Mouse (Mus musculus) G1E (cell line): ENCODE data around the gene Nfkbil1. TPM values are rescaled to one million over a fixed set of nuclear protein-coding genes. Genes with fewer than 3 reads are reported as not detected.

Experiments used
- ATAC-seq: 2 replicates; pipeline ENCODE4 v1.8.0; 2016; ENCODE audit warnings: mild to moderate bottlenecking; ENCODE audit not compliant: insufficient number of reproducible peaks, poor library complexity, low FRiP score, severe bottlenecking; ENCODE audit errors: extremely low read depth
- DNase-seq: peaks from one replicate; pipeline ENCODE4 v3.0.0; 2012; ENCODE audit warnings: low spot score
- H3K27me3 ChIP-seq: 2 replicates; pipeline ENCODE4 v1.6.1; 2012; ENCODE audit warnings: mild to moderate bottlenecking, low read length, inconsistent platforms; ENCODE audit not compliant: insufficient read depth
- H3K36me3 ChIP-seq: replicated peaks from 2 replicates; pipeline ENCODE3; 2012; ENCODE audit warnings: mild to moderate bottlenecking, inconsistent platforms
- H3K4me1 ChIP-seq: 2 replicates; pipeline ENCODE4 v1.6.1; 2012; ENCODE audit warnings: low read depth, low read length, inconsistent platforms, mixed read lengths; ENCODE audit not compliant: insufficient read depth
- H3K4me3 ChIP-seq: 2 replicates; pipeline ENCODE4 v1.5.1; 2012; ENCODE audit warnings: low read depth, mild to moderate bottlenecking, inconsistent platforms, low read length, moderate library complexity, mixed read lengths
- H3K9me3 ChIP-seq: replicated peaks from 2 replicates; pipeline ENCODE4 v1.6.1; 2012; ENCODE audit warnings: inconsistent platforms
- CTCF ChIP-seq: IDR thresholded peaks from 2 replicates; pipeline ENCODE4 v1.5.1; 2012; ENCODE audit warnings: low read depth, low read length, inconsistent platforms, mixed read lengths
- GATA1 ChIP-seq: IDR thresholded peaks from 2 replicates; pipeline ENCODE4 v1.6.1; 2012; ENCODE audit warnings: borderline replicate concordance, low read length, inconsistent platforms, mixed read lengths
- GATA2 ChIP-seq: IDR thresholded peaks from 2 replicates; pipeline ENCODE4 v1.6.1; 2012; ENCODE audit warnings: low read depth, low read length, inconsistent platforms, borderline replicate concordance
- POLR2AphosphoS5 ChIP-seq: IDR thresholded peaks from 2 replicates; pipeline ENCODE4 v1.6.1; 2012; ENCODE audit warnings: low read depth, low read length, inconsistent platforms; ENCODE audit not compliant: insufficient replicate concordance
- TAL1 ChIP-seq: conservative IDR thresholded peaks from 2 replicates; pipeline ENCODE4 v1.6.1; 2012; ENCODE audit warnings: low read depth, low read length, inconsistent platforms, mixed read lengths
- polyA plus RNA-seq: library from polyadenylated mRNA; stranded (reverse); fragments of >175 nt; gene quantifications from 2 replicates; pipeline ENCODE4 v1.2.3, GENCODE M21; 2012
- total RNA-seq, 2 experiments: library from RNA; stranded (forward) in 1 of 2; stranded (reverse) in 1 of 2; fragments of 200-1000 nt in 1 of 2; fragments of >200 nt in 1 of 2; fragmentation: Nextera tagmentation in 1 of 2; gene quantifications; 2 replicates each; pipeline ENCODE4 v1.2.3; 2014 to 2017

The Nfkbil1 gene
- total and polyA plus RNA-seq, 3 experiments, result 8.6 to 37.3 (median 14.1) TPM

DNA sequence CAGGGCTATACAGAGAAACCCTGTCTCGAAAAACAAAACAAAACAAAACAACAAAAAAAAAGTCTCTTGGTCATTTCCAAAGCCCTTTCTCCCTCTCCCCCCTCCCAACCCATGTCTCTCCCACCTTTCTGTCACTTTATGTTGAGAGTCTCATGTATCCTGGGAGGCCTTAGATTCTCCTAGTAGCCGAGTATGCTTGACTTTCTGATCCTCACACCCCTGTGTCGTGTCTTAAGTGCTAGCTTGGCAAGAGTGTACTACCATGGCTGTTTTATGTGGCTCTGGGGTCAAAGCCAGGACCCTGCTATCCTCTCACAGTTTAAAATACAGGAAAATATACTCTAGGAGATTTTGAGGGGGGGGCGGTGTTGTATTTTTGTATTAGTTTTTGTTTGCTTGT, 48.2 kb downstream of the Nfkbil1 start:
- DNase-seq (no peak), ATAC-seq (no peak)
- H3K9me3 ChIP-seq, result no peaks in the 10 kb centered on the region
- H3K27me3 ChIP-seq, result no peaks in the 10 kb centered on the region
- H3K4me1 ChIP-seq, result peaks cover 66% of the 10 kb centered on the region
- peak overlapping the region; percentile 60; the same call in 1 of the 2 replicates for H3K4me3 ChIP-seq
- no peak for TF ChIP-seq GATA2
- no peak for TF ChIP-seq CTCF
- peaks cover 15% of the 10 kb centered on the region for H3K36me3 ChIP-seq

DNA sequence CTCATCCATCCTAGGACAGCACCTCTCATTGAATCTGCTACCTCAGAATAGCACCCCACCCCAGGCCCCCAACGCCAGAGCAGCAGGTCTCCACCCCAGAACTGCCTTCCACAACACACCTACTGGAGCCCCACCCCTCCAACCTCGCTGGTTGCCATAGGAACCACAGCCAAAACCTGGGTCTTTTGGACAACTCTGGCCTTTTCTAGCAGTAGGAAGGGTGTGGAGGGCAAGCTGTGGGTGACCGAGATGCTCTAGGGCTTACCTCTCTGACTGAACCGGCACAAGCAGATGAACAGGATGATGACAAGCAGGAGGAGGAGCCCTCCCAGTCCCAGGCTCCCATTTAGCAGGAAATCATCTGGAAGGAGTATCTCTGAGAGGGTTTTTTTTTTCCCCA, 48.9 kb downstream of the Nfkbil1 start:
- TF ChIP-seq GATA2, result no peak
- TF ChIP-seq GATA1, result no peak
- TF ChIP-seq TAL1, result no peak
- TF ChIP-seq POLR2AphosphoS5, result no peak
- no peak for TF ChIP-seq CTCF
- H3K4me3 ChIP-seq, result peak overlapping the region; percentile 66
- ATAC-seq (peak; percentile 24; the same call in 1 of the 2 replicates), DNase-seq (no peak)
- no peaks in the 10 kb centered on the region for H3K9me3 ChIP-seq
- peaks cover 63% of the 10 kb centered on the region for H3K4me1 ChIP-seq
- H3K27me3 ChIP-seq, result no peaks in the 10 kb centered on the region
- H3K36me3 ChIP-seq, result peaks cover 15% of the 10 kb centered on the region

DNA sequence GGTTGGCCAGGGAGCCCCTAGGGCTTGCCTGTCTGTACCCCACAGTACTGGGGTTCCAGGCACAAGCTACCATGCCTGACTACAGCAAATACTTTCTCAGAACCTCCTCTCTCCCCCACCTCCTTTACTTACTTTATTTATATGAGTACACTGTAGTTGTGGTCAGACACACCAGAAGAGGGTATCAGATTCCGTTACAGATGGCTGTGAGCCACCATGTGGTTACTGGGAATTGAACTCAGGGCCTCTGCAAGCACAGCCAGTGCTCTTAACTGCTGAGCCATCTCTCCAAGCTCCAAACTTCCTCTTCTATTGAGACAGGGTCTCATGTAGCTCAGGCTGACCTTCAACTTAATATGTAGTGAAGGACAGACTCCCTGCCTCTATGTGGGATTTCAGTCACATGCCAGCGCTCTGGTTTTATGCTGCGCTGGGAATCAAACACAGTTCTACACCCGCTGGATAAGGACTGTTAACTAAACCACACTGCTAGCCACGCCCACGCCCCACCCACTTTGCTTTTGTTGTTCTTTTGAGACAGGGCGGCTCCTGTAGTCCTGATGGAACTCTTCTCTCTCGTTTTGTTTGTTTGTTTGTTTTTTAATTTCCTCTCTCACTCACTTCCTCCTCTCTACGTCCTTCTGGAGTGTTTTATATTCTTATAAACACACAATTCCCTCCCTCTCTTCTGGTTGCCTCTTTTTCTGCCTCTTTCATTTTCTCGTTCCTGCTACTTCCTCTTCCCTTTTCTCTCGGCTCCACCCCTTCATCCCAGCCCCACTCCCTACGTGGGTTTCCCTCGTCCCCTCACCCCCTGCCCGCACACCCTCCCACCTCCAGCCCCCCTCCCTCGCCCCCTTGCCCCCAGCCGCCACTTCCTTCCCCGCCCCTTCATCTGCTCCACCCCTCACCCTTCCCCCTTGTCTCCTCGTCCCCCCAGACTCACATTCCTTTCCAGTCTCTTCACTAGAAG, 49.7 kb downstream of the Nfkbil1 start:
- no peak for TF ChIP-seq TAL1
- TF ChIP-seq POLR2AphosphoS5, result no peak
- no peak for TF ChIP-seq GATA2
- TF ChIP-seq CTCF, result no peak
- no peak for TF ChIP-seq GATA1
- peak; percentile 72 for DNase-seq
- no peaks in the 10 kb centered on the region for H3K9me3 ChIP-seq
- H3K27me3 ChIP-seq, result no peaks in the 10 kb centered on the region
- peaks cover 62% of the 10 kb centered on the region for H3K4me1 ChIP-seq
- ATAC-seq, result 0 out of 2 replicates have a peak, but pooled peaks have one; percentile 19
- peak overlapping the region; percentile 66 for H3K4me3 ChIP-seq
- peaks cover 15% of the 10 kb centered on the region for H3K36me3 ChIP-seq

DNA sequence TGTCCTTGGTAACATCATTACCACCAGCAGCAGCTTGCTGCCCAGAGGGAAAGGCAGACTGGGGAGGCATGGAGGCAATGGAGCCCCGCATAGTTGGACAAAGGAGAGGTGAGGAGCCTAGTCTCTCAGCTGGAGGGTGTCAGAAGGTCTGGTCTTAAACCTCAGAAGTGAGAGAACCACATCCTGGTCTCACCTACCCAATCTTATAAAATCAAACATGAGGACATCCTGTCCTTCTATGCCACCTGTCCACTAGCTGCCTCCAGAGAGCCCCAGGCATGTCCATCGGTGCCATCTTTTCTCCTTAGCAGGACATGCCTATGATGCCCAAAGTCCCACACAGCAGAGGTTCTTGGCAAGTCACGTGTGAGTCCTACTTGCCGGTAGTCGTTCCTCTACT, 55.5 kb downstream of the Nfkbil1 start:
- Histone ChIP-seq H3K27me3 (no peaks in the 10 kb centered on the region), H3K9me3 (no peaks in the 10 kb centered on the region), H3K36me3 (peaks cover 13% of the 10 kb centered on the region), H3K4me1 (peaks cover 31% of the 10 kb centered on the region), H3K4me3 (no peak overlapping the region)
- TF ChIP-seq GATA2, result no peak
- ATAC-seq, result no peak
- DNase-seq, result no peak

DNA sequence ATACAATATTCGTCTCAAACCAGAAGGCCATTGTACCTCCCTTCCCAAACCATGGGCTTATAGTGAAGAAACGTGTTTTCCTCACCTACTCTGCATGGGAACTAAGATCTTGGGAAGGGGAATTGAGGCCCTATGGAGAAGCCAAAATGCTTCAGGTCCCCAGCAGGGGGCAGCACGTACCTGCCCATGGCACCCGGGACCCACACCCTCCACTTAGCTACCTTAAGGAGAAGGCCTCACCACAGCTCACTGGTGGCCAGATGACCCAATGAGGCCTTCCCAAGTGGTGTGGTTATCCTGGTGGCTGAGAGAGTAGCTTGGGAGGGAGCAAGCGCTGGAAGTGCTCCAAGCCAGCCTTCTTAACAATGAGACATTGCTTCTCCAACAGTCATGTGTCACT, 57.1 kb downstream of the Nfkbil1 start:
- no peaks in the 10 kb centered on the region for H3K36me3 ChIP-seq
- TF ChIP-seq CTCF (peak; percentile 89), TAL1 (no peak)
- ATAC-seq (0 out of 2 replicates have a peak, but pooled peaks have one; percentile 28), DNase-seq (peak; percentile 70)
- H3K9me3 ChIP-seq, result no peaks in the 10 kb centered on the region
- H3K27me3 ChIP-seq, result peaks cover 5% of the 10 kb centered on the region
- no peak overlapping the region; the same call in 1 of the 2 replicates for H3K4me3 ChIP-seq
- peaks cover 33% of the 10 kb centered on the region for H3K4me1 ChIP-seq

DNA sequence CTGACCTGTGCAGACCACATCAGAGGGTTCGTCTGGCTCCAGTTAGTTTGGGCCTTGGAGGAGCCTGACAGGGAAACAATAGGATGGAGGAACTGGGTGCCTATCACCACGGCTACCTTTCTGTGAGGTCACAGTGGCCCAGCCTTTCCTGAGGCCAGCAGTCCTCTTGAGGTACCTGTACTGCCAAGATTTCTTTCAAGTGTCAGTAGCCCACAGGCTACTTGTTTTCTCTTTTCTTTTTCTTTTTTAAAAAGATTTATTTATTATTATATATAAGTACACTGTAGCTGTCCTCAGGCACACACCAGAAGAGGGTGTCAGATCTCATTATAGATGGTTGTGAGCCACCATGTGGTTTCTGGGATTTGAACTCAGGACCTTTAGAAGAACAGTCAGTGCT, 59.6 kb downstream of the Nfkbil1 start, which contains the start of gene Aif1:
Gene Aif1 (minus strand): TSS at position 101 of the 400 bp plus-strand sequence.
- Histone ChIP-seq H3K36me3 (no peaks in the 10 kb centered on the region), H3K4me1 (peaks cover 46% of the 10 kb centered on the region), H3K9me3 (no peaks in the 10 kb centered on the region), H3K27me3 (peaks cover 23% of the 10 kb centered on the region), H3K4me3 (no peak within 1 kb of the TSS)
- ATAC-seq (no peak), DNase-seq (no peak)
- TF ChIP-seq GATA2 (no peak), GATA1 (no peak), POLR2AphosphoS5 (no peak), TAL1 (no peak), CTCF (no peak)
